Mouse (Mus musculus) embryonic facial prominence, embryonic 10.5 days (tissue): ENCODE measurements at regions not wholly inside any gene's neighbourhood (a gene's known extent, or its start where the extent isn't known, plus 50 kb on each side); places are given as distances from the start of the nearest gene placed in this dataset.

ENCODE experiments used
- DNase-seq: peaks from one replicate; pipeline ENCODE4 v3.0.0-alpha.2; 2017; ENCODE audit warnings: low spot score
- H3K27ac ChIP-seq: fragments of 300-500 bp; sonication (generic); replicated peaks from 2 replicates; pipeline ENCODE4 v1.5.1; 2016; ENCODE audit warnings: mild to moderate bottlenecking
- H3K27me3 ChIP-seq: fragments of 300-500 bp; sonication (generic); replicated peaks from 2 replicates; pipeline ENCODE4 v1.6.1; 2016; ENCODE audit warnings: low read depth, mild to moderate bottlenecking; ENCODE audit not compliant: poor library complexity, severe bottlenecking
- H3K36me3 ChIP-seq: fragments of 300-500 bp; sonication (generic); replicated peaks from 2 replicates; pipeline ENCODE4 v1.6.1; 2016; ENCODE audit warnings: mild to moderate bottlenecking, moderate library complexity
- H3K4me1 ChIP-seq: fragments of 300-500 bp; sonication (generic); 2 replicates; pipeline ENCODE4 v1.6.1; 2016
- H3K4me3 ChIP-seq: fragments of 300-500 bp; sonication (generic); 2 replicates; pipeline ENCODE4 v1.5.1; 2016; ENCODE audit warnings: mild to moderate bottlenecking, moderate library complexity
- H3K9me3 ChIP-seq: fragments of 300-500 bp; sonication (generic); 2 replicates; pipeline ENCODE4 v1.6.1; 2016; ENCODE audit warnings: mild to moderate bottlenecking
- WGBS: fragments of 180-500 bp; shearing (Covaris S2); methylation state at CpG from one replicate; pipeline ENCODE4 v1.1.7; 2016; 5-methylcytosine and 5-hydroxymethylcytosine counted together

GRCm38 (mm10) chr11:71390616-71391015, 160.1 kb upstream of the Nlrp1b start:
- Histone ChIP-seq H3K36me3 (no peaks in the 10 kb centered on the region), H3K4me1 (peaks cover 3% of the 10 kb centered on the region), H3K27me3 (no peaks in the 10 kb centered on the region), H3K4me3 (no peak overlapping the region), H3K9me3 (no peaks in the 10 kb centered on the region), H3K27ac (no peak overlapping the region)
- 85% methylated on average over 3 of the region's 3 CpGs for WGBS
- DNase-seq: no peak

DNA sequence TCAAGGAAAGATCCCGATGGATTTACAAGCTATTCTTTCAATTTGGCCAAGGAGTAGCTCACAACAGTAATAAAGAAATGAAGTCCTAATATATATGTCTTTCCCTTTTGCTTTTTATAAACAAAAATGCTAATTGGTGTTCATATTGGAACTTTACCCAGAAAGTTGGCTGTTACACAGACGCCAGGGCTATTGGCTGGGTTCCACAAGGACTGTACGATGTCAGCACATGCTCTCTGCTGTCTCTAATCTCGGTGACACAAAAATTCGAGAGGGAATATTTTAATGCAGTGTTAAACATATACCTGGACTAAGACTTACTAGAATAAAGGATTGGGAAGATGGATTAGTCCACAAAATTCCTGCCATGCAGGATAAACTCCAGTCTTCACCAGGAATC, 162.9 kb upstream of the Nlrp1b start:
- Histone ChIP-seq H3K4me1 (peaks cover 3% of the 10 kb centered on the region), H3K4me3 (no peak overlapping the region), H3K27ac (no peak overlapping the region), H3K9me3 (no peaks in the 10 kb centered on the region), H3K27me3 (no peaks in the 10 kb centered on the region), H3K36me3 (no peaks in the 10 kb centered on the region)
- WGBS: 89% methylated on average over 5 of the region's 5 CpGs
- no peak for DNase-seq

GRCm38 (mm10) chr11:71395023-71395422, 164.5 kb upstream of the Nlrp1b start:
- H3K9me3 ChIP-seq: no peaks in the 10 kb centered on the region
- no peak overlapping the region for H3K4me3 ChIP-seq
- H3K27ac ChIP-seq: no peak overlapping the region
- H3K4me1 ChIP-seq: no peaks in the 10 kb centered on the region
- 66% methylated on average over 4 of the region's 4 CpGs for WGBS
- no peak for DNase-seq
- no peaks in the 10 kb centered on the region for H3K27me3 ChIP-seq
- H3K36me3 ChIP-seq: no peaks in the 10 kb centered on the region

DNA sequence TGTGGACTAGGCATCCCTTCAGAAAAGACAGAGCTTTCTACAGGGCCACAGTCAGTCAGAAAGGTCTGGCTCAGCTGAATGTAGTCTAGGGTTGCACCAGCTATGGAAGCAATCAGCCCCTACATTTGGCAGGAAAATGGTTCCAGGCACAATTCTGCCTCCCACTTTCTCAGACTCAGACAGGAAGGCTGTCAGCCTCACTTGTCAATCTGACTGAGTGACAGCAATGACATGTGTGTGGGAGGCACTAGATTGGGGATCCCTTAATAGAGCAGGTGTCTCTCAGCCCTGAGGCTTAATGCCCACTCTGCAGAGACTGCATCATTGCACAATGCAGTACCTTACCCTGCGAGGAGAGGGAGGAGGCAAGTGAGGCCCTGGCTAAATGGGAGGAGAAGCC, 165.1 kb upstream of the Nlrp1b start:
- DNase-seq: no peak
- no peaks in the 10 kb centered on the region for H3K36me3 ChIP-seq
- no peak overlapping the region for H3K27ac ChIP-seq
- 84% methylated on average over 1 of the region's 1 CpGs for WGBS
- H3K27me3 ChIP-seq: no peaks in the 10 kb centered on the region
- no peaks in the 10 kb centered on the region for H3K9me3 ChIP-seq
- H3K4me1 ChIP-seq: no peaks in the 10 kb centered on the region
- no peak overlapping the region for H3K4me3 ChIP-seq

- WGBS: 87% methylated on average over 2 of the region's 2 CpGs
- no peak overlapping the region for H3K4me3 ChIP-seq
- H3K4me1 ChIP-seq: no peaks in the 10 kb centered on the region
- H3K9me3 ChIP-seq: no peaks in the 10 kb centered on the region
- no peak for DNase-seq
- H3K27me3 ChIP-seq: no peaks in the 10 kb centered on the region
- no peak overlapping the region for H3K27ac ChIP-seq
- no peaks in the 10 kb centered on the region for H3K36me3 ChIP-seq
These were observed 169.8 kb upstream of the Nlrp1b start for GRCm38 (mm10) chr11:71400351-71400750.

GRCm38 (mm10) chr11:71401411-71402276, 171.1 kb upstream of the Nlrp1b start:
- no peak overlapping the region for H3K4me3 ChIP-seq
- H3K36me3 ChIP-seq: no peaks in the 10 kb centered on the region
- 88% methylated on average over 2 of the region's 2 CpGs for WGBS
- H3K27ac ChIP-seq: no peak overlapping the region
- no peaks in the 10 kb centered on the region for H3K4me1 ChIP-seq
- H3K27me3 ChIP-seq: no peaks in the 10 kb centered on the region
- no peak for DNase-seq
- no peaks in the 10 kb centered on the region for H3K9me3 ChIP-seq

- Histone ChIP-seq H3K27me3 (no peaks in the 10 kb centered on the region), H3K27ac (no peak overlapping the region), H3K4me1 (no peaks in the 10 kb centered on the region), H3K4me3 (no peak overlapping the region), H3K9me3 (no peaks in the 10 kb centered on the region), H3K36me3 (no peaks in the 10 kb centered on the region)
- 87% methylated on average over 3 of the region's 3 CpGs for whole genome bisulfite sequencing
- DNase-seq: no peak
These were observed 173.8 kb upstream of the Nlrp1b start for GRCm38 (mm10) chr11:71404361-71404760.

- no peaks in the 10 kb centered on the region for H3K4me1 ChIP-seq
- no peaks in the 10 kb centered on the region for H3K27me3 ChIP-seq
- 79% methylated on average over 6 of the region's 6 CpGs for WGBS
- no peak for DNase-seq
- no peaks in the 10 kb centered on the region for H3K9me3 ChIP-seq
- no peaks in the 10 kb centered on the region for H3K36me3 ChIP-seq
- H3K27ac ChIP-seq: no peak overlapping the region
- no peak overlapping the region for H3K4me3 ChIP-seq
These were observed 176.5 kb upstream of the Nlrp1b start for GRCm38 (mm10) chr11:71407043-71407442.

GRCm38 (mm10) chr11:71409211-71409765, 178.8 kb upstream of the Nlrp1b start:
- 89% methylated on average over 6 of the region's 6 CpGs for WGBS

DNA sequence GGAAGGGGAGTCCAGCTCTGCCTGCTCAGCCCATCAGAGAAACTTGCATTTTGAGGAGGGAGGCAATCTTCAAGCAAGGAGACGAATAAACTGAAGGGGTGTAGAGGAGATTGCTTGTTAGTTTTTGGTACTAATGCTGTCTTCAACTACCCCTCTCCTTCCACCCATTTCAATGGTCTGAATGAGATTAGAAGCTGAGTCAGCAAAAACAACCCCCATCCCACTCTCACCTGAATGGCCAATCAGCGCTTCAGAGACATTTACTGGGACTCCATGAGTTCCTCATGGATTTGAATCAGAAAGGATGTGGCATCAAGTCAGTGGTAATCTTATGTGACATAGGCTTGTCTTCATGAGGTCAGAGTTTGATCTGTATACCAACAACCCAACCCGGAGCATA, 180.0 kb upstream of the Nlrp1b start:
- 94% methylated on average over 3 of the region's 3 CpGs for WGBS
- Histone ChIP-seq H3K27me3 (no peaks in the 10 kb centered on the region), H3K4me1 (0 out of 2 replicates have a peak, but pooled peaks cover 8% of the 10 kb centered on the region), H3K4me3 (no peak overlapping the region), H3K27ac (no peak overlapping the region), H3K9me3 (no peaks in the 10 kb centered on the region), H3K36me3 (no peaks in the 10 kb centered on the region)
- no peak for DNase-seq

More at GRCm38 (mm10) chr11:71409211-71409765, 178.8 kb upstream of the Nlrp1b start:
- H3K27me3 ChIP-seq: no peaks in the 10 kb centered on the region
- H3K4me3 ChIP-seq: no peak overlapping the region
- H3K27ac ChIP-seq: no peak overlapping the region
- H3K36me3 ChIP-seq: no peaks in the 10 kb centered on the region
- DNase-seq: no peak
- H3K9me3 ChIP-seq: no peaks in the 10 kb centered on the region
- H3K4me1 ChIP-seq: no peaks in the 10 kb centered on the region

DNA sequence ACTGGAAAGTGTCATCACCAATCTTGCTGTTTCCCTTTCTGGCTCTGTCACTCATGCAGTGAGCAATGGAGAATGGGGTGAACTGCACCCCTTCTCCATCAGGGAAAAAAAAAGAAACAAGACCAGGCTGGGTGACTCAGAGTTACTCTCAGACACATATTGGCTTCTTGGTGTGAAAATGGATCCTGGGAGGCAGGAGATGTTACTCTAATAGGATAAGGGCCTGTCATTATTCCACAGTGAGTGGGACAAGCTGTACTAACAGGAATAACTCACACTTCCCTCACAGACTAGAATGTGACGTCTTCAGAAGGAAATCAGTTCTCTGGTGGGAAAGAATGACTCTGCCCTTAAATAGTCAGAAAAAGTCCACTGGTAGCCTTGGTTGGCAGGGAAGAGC, 181.4 kb upstream of the Nlrp1b start:
- DNase-seq: no peak
- Histone ChIP-seq H3K27me3 (no peaks in the 10 kb centered on the region), H3K27ac (no peak overlapping the region), H3K36me3 (no peaks in the 10 kb centered on the region), H3K9me3 (no peaks in the 10 kb centered on the region), H3K4me1 (0 out of 2 replicates have a peak, but pooled peaks cover 8% of the 10 kb centered on the region), H3K4me3 (no peak overlapping the region)
- 83% methylated on average over 1 of the region's 1 CpGs for WGBS

DNA sequence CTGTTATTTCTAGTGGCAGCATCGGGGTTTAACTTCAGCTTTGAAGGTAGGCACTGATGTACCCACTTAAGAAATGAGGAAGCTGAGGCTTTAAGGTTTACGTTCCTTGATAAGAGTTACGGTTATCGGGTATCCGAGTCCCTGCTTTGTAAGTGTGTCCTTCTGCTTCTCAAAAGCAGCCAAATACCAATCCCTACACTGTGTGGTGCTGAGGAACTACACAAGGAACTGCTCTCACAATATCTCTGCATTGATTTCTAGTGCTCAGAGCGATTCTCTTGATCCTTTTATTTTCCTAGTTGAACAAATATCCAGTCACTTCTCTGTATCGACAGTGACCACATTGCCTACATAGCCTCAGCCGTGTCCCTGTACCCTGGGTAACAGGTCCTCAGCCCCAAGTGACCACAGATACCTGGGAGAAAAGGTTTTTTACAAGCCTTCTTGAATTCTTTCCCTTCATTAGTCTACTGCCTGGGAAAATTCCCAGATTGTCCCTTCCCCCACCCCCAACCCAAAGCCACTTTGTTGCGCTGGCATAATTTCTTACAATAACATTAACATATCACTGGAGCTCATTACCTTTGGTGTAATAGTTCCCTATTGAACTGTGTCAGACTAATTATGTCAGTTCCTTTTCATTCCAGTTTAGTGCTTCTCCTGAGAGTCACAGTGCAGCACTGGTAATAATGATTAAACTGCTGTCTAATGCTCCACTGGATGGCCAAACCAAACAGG, 184.0 kb upstream of the Nlrp1b start:
- DNase-seq: no peak
- Histone ChIP-seq H3K4me1 (0 out of 2 replicates have a peak, but pooled peaks cover 8% of the 10 kb centered on the region), H3K9me3 (no peaks in the 10 kb centered on the region), H3K27me3 (no peaks in the 10 kb centered on the region), H3K27ac (no peak overlapping the region), H3K4me3 (no peak overlapping the region), H3K36me3 (no peaks in the 10 kb centered on the region)
- 80% methylated on average over 9 of the region's 9 CpGs for WGBS
